8 mouse cellular contexts compared by ENCODE assay signal in genomic region chr3:84313003-84313800, GRCm38 (mm10). TPM values are rescaled to one million over a fixed set of nuclear protein-coding genes. Genes with fewer than 3 reads are reported as not detected.
DNase-seq lines count a peak whose midpoint lies in the region; ATAC-seq and TF ChIP-seq lines count a peak whose summit lies in the region.

No protein-coding gene starts in this region.

- no peak for TF ChIP-seq POLR2A in spleen, adult 2 months (IDR thresholded peaks at IDR 0.05; ENCODE audit: low read depth, low read length)
- TF ChIP-seq POLR2A in cerebellum, adult 2 months (IDR thresholded peaks at IDR 0.05; ENCODE audit: borderline replicate concordance, insufficient read depth, low read length) = no peak

- peak; percentile 63 for ATAC-seq in forebrain, postnatal 0 days
- ATAC-seq in intestine, embryonic 14.5 days (replicated peaks; ENCODE audit: low FRiP score, low TSS enrichment, low read depth) = 0 out of 2 replicates have a peak, but pooled peaks have one; percentile 8
- ATAC-seq in midbrain, embryonic 12.5 days (ENCODE audit: low FRiP score, low read depth) = peak; percentile 62; the same call in 1 of the 2 replicates
- ATAC-seq in stomach, embryonic 16.5 days (ENCODE audit: insufficient read depth, low FRiP score) = peak; percentile 52; the same call in 1 of the 2 replicates

- no peak overlapping the region for H3K9ac ChIP-seq in forebrain, postnatal 0 days
- no peak overlapping the region for H3K9ac ChIP-seq in intestine, embryonic 14.5 days (ENCODE audit: low read length)
- no peak overlapping the region for H3K9ac ChIP-seq in midbrain, embryonic 12.5 days (replicated peaks)
- H3K9ac ChIP-seq in stomach, embryonic 16.5 days (ENCODE audit: low read length) = no peak overlapping the region

- no peaks in the 10 kb centered on the region for H3K4me1 ChIP-seq in spleen, adult 2 months (ENCODE audit: control insufficient read depth, insufficient read depth, insufficient read length)
- H3K4me1 ChIP-seq in cerebellum, adult 2 months (ENCODE audit: control insufficient read depth, insufficient read depth, low read length) = no peaks in the 10 kb centered on the region; the same call in 1 of the 2 replicates
- no peaks in the 10 kb centered on the region; the same call in 1 of the 2 replicates for H3K4me1 ChIP-seq in forebrain, postnatal 0 days (ENCODE audit: insufficient read depth)
- peaks cover 7% of the 10 kb centered on the region for H3K4me1 ChIP-seq in intestine, embryonic 14.5 days (replicated peaks; ENCODE audit: control insufficient read depth, insufficient read depth, low read length)
- peaks cover 12% of the 10 kb centered on the region for H3K4me1 ChIP-seq in midbrain, embryonic 12.5 days
- H3K4me1 ChIP-seq in stomach, embryonic 16.5 days (ENCODE audit: control insufficient read depth, insufficient read depth, low read length) = peaks cover 10% of the 10 kb centered on the region

- no peaks in the 10 kb centered on the region for H3K36me3 ChIP-seq in spleen, adult 2 months (ENCODE audit: control insufficient read depth, insufficient read depth, low read length)
- no peaks in the 10 kb centered on the region for H3K36me3 ChIP-seq in forebrain, postnatal 0 days (ENCODE audit: insufficient read depth)
- no peaks in the 10 kb centered on the region for H3K36me3 ChIP-seq in intestine, embryonic 14.5 days (ENCODE audit: control insufficient read depth, insufficient read depth, low read length)
- no peaks in the 10 kb centered on the region for H3K36me3 ChIP-seq in midbrain, embryonic 12.5 days
- H3K36me3 ChIP-seq in stomach, embryonic 16.5 days (ENCODE audit: control insufficient read depth, insufficient read depth, low read length) = no peaks in the 10 kb centered on the region

- TF ChIP-seq CTCF in spleen, adult 2 months (IDR thresholded peaks at IDR 0.05; ENCODE audit: extremely low read depth, insufficient read depth, insufficient read length, insufficient replicate concordance) = peak; percentile 61; the same call in 1 of the 2 replicates
- peak; percentile 86 for TF ChIP-seq CTCF in cerebellum, adult 2 months (IDR thresholded peaks at IDR 0.05; ENCODE audit: borderline replicate concordance, insufficient read depth, low read depth, low read length)
- TF ChIP-seq CTCF in forebrain, postnatal 0 days (IDR thresholded peaks at IDR 0.05; ENCODE audit: low read depth) = peak; percentile 96

- H3K27me3 ChIP-seq in spleen, adult 2 months (ENCODE audit: control insufficient read depth, insufficient read depth, low read length) = no peaks in the 10 kb centered on the region
- H3K27me3 ChIP-seq in cerebellum, adult 2 months (ENCODE audit: control insufficient read depth, insufficient read depth, low read length) = no peaks in the 10 kb centered on the region
- no peaks in the 10 kb centered on the region for H3K27me3 ChIP-seq in forebrain, postnatal 0 days (ENCODE audit: insufficient read depth, low read length)
- H3K27me3 ChIP-seq in intestine, embryonic 14.5 days (replicated peaks; ENCODE audit: control insufficient read depth, insufficient read depth, low read length) = no peaks in the 10 kb centered on the region
- H3K27me3 ChIP-seq in midbrain, embryonic 12.5 days = 0 out of 2 replicates have a peak, but pooled peaks cover 7% of the 10 kb centered on the region
- no peaks in the 10 kb centered on the region for H3K27me3 ChIP-seq in stomach, embryonic 16.5 days (ENCODE audit: control insufficient read depth, insufficient read depth, low read length)

- H3K9me3 ChIP-seq in forebrain, postnatal 0 days (ENCODE audit: low read length) = no peaks in the 10 kb centered on the region
- no peaks in the 10 kb centered on the region for H3K9me3 ChIP-seq in intestine, embryonic 14.5 days (ENCODE audit: control insufficient read depth, low read length)
- H3K9me3 ChIP-seq in midbrain, embryonic 12.5 days = no peaks in the 10 kb centered on the region
- H3K9me3 ChIP-seq in stomach, embryonic 16.5 days (replicated peaks; ENCODE audit: control insufficient read depth, low read length) = no peaks in the 10 kb centered on the region

- intact Hi-C loops in left cerebral cortex, postnatal 36 days (cut with DNase I) = loop anchor here (1.0 to 10.0 kb wide), 3 partner anchors 138 to 368 kb away; no protein-coding TSS in a partner anchor

- DNase-seq in spleen, adult 2 months (ENCODE audit: low read depth in 1 of 2, low spot score in 2 of 2) = peak; percentile 39 to 49
- DNase-seq in spleen, adult 12 weeks (ENCODE audit: low spot score) = no peak
- DNase-seq in cerebellum, adult 2 months = peak; percentile 67 to 72
- peak; percentile 88 for DNase-seq in forebrain, postnatal 0 days
- peak; percentile 74 for DNase-seq in intestine, embryonic 14.5 days (ENCODE audit: low spot score)
- DNase-seq in left cerebral cortex, postnatal 36 days (ENCODE audit: low spot score in 2 of 2) = peak; percentile 29 to 66

- H3K4me3 ChIP-seq in spleen, adult 2 months (ENCODE audit: extremely low read depth, insufficient read depth, insufficient read length) = no peak overlapping the region
- no peak overlapping the region for H3K4me3 ChIP-seq in cerebellum, adult 2 months (replicated peaks; ENCODE audit: insufficient read depth, low read depth, low read length)
- H3K4me3 ChIP-seq in forebrain, postnatal 0 days (ENCODE audit: low read depth, low read length) = no peak overlapping the region
- no peak overlapping the region for H3K4me3 ChIP-seq in intestine, embryonic 14.5 days (ENCODE audit: low read depth, low read length)
- no peak overlapping the region for H3K4me3 ChIP-seq in midbrain, embryonic 12.5 days
- no peak overlapping the region for H3K4me3 ChIP-seq in stomach, embryonic 16.5 days (replicated peaks; ENCODE audit: low read length)

- H3K27ac ChIP-seq in spleen, adult 2 months (ENCODE audit: insufficient read depth, low read length) = no peak overlapping the region
- H3K27ac ChIP-seq in cerebellum, adult 2 months (ENCODE audit: insufficient read depth, low read length) = no peak overlapping the region
- H3K27ac ChIP-seq in forebrain, postnatal 0 days (ENCODE audit: low read depth, low read length) = no peak overlapping the region
- no peak overlapping the region for H3K27ac ChIP-seq in intestine, embryonic 14.5 days (ENCODE audit: low read depth)
- no peak overlapping the region for H3K27ac ChIP-seq in midbrain, embryonic 12.5 days (replicated peaks)
- H3K27ac ChIP-seq in stomach, embryonic 16.5 days (ENCODE audit: low read length) = no peak overlapping the region

- WGBS in spleen, adult 2 months = 45% methylated on average over 18 of the region's 18 CpGs
- WGBS in cerebellum, adult 2 months = 50% methylated on average over 18 of the region's 18 CpGs
- WGBS in forebrain, postnatal 0 days = 50% methylated on average over 18 of the region's 18 CpGs
- WGBS in intestine, embryonic 14.5 days = 52% methylated on average over 18 of the region's 18 CpGs
- WGBS in midbrain, embryonic 12.5 days = 50% methylated on average over 18 of the region's 18 CpGs
- WGBS in stomach, embryonic 16.5 days = 48% methylated on average over 18 of the region's 18 CpGs

- H3K4me2 ChIP-seq in forebrain, postnatal 0 days (ENCODE audit: low read depth) = no peak overlapping the region
- no peak overlapping the region for H3K4me2 ChIP-seq in intestine, embryonic 14.5 days (ENCODE audit: low read length)
- peak overlapping the region; percentile 32 for H3K4me2 ChIP-seq in midbrain, embryonic 12.5 days (replicated peaks)
- no peak overlapping the region for H3K4me2 ChIP-seq in stomach, embryonic 16.5 days (ENCODE audit: low read depth, low read length)

RNA-seq across cellular contexts. Expression of gene Trim2, which starts 6.5 kb away (rescaled TPM):
- polyA plus RNA-seq in spleen, adult 2 months (2012; rRNA removed) = 5.7 and 7.2 TPM in 2 replicates
- polyA plus RNA-seq in cerebellum, adult 2 months (2012; rRNA removed) = 120 and 129 TPM in 2 replicates
- total RNA-seq in forebrain, postnatal 0 days (2014; rRNA removed) = 186 and 218 TPM in 2 replicates
- 75.9 and 127 TPM in 2 replicates for polyA plus RNA-seq in forebrain, postnatal 0 days (2015; fragmentation: Nextera tagmentation; extraction: Ambion mirVana)
- polyA plus RNA-seq in intestine, embryonic 14.5 days (2014; fragmentation: Nextera tagmentation; extraction: Ambion mirVana) = 58.1 and 60.4 TPM in 2 replicates
- 100 to 1,000 TPM; 246 to 252 TPM for total RNA-seq in left cerebral cortex, postnatal 36 days (2021)
- polyA plus RNA-seq in midbrain, embryonic 12.5 days (2016; fragmentation: Nextera tagmentation; extraction: Ambion mirVana) = 176 and 184 TPM in 2 replicates
- polyA plus RNA-seq in stomach, embryonic 16.5 days (2015; fragmentation: Nextera tagmentation; extraction: Ambion mirVana) = 33.4 and 39.9 TPM in 2 replicates

Comparison
In these comparisons a context has a peak if more than half of its experiments do, and no peak if none do; other contexts are left out.
1. ATAC-seq: peak in every context shown above with its lines; median percentile 63 in forebrain, postnatal 0 days; 62 in midbrain, embryonic 12.5 days; 52 in stomach, embryonic 16.5 days; 8 in intestine, embryonic 14.5 days.